Mouse (Mus musculus): ENCODE data around the gene Bcar1. TPM values are rescaled to one million over a fixed set of nuclear protein-coding genes. Genes with fewer than 3 reads are reported as not detected.
A peak's percentile ranks its signal among the peaks of the same experiment; 100 is the strongest.

The Bcar1 gene
- polyA plus RNA-seq, 2 experiments: 4.3 to 5.6 TPM

GRCm38 (mm10) chr8:111680423-111681028 lies 63.1 kb downstream of the Bcar1 start:
- TF ChIP-seq EP300 (IDR thresholded peaks at IDR 0.05; ENCODE audit: low read depth) (no peak), CTCF (IDR thresholded peaks at IDR 0.05; ENCODE audit: low read depth) (peak; percentile 19)
- H3K27me3 ChIP-seq (ENCODE audit: control insufficient read depth, insufficient read depth, low read length): no peaks in the 10 kb centered on the region; the same call in 1 of the 2 replicates
- no peak overlapping the region for H3K9ac ChIP-seq (replicated peaks)
- no peak overlapping the region for H3K27ac ChIP-seq
- no peaks in the 10 kb centered on the region for H3K36me3 ChIP-seq (replicated peaks; ENCODE audit: control insufficient read depth, insufficient read depth, low read depth)
- no peaks in the 10 kb centered on the region; the same call in 1 of the 2 replicates for H3K9me3 ChIP-seq (ENCODE audit: control insufficient read depth, low read length)
- H3K4me1 ChIP-seq (replicated peaks; ENCODE audit: control insufficient read depth in 2 of 2, insufficient read depth in 2 of 2, low read length in 1 of 2): no peaks in the 10 kb centered on the region; a peak in 1 of 4 replicates
- ATAC-seq (ENCODE audit: insufficient read depth): no peak
- WGBS (ENCODE audit: insufficient replicate concordance): 34% methylated on average over 17 of the region's 17 CpGs
- no peak overlapping the region for H3K4me2 ChIP-seq (ENCODE audit: low read depth)
- DNase-seq (ENCODE audit: low read depth in 3 of 3, low spot score in 3 of 3): no peak
- H3K4me3 ChIP-seq (ENCODE audit: insufficient read depth in 1 of 2, low read depth in 2 of 2, low read length in 2 of 2): no peak overlapping the region

GRCm38 (mm10) chr8:111678848-111679247 lies 64.8 kb downstream of the Bcar1 start:
- TF ChIP-seq CTCF (IDR thresholded peaks at IDR 0.05; ENCODE audit: low read depth): no peak
- WGBS (ENCODE audit: insufficient replicate concordance): 57% methylated on average over 7 of the region's 7 CpGs
- no peak for DNase-seq (ENCODE audit: low read depth in 3 of 3, low spot score in 3 of 3)

GRCm38 (mm10) chr8:111678111-111678510 lies 65.5 kb downstream of the Bcar1 start:
- 0 out of 2 replicates have a peak, but pooled peaks have one; percentile 23 for ATAC-seq (ENCODE audit: insufficient read depth)
- H3K27ac ChIP-seq: no peak overlapping the region
- H3K4me3 ChIP-seq (ENCODE audit: insufficient read depth in 1 of 2, low read depth in 2 of 2, low read length in 2 of 2): no peak overlapping the region
- no peaks in the 10 kb centered on the region; a peak in 1 of 4 replicates for H3K4me1 ChIP-seq (replicated peaks; ENCODE audit: control insufficient read depth in 2 of 2, insufficient read depth in 2 of 2, low read length in 1 of 2)
- peak; percentile 26 to 39 (median 31) for DNase-seq (ENCODE audit: low read depth in 3 of 3, low spot score in 3 of 3)
- H3K4me2 ChIP-seq (ENCODE audit: low read depth): no peak overlapping the region
- no peaks in the 10 kb centered on the region; the same call in 1 of the 2 replicates for H3K27me3 ChIP-seq (ENCODE audit: control insufficient read depth, insufficient read depth, low read length)
- H3K9me3 ChIP-seq (ENCODE audit: control insufficient read depth, low read length): no peaks in the 10 kb centered on the region; the same call in 1 of the 2 replicates
- peak; percentile 76 for TF ChIP-seq CTCF (IDR thresholded peaks at IDR 0.05; ENCODE audit: low read depth)
- TF ChIP-seq EP300 (IDR thresholded peaks at IDR 0.05; ENCODE audit: low read depth): no peak
- no peak overlapping the region for H3K9ac ChIP-seq (replicated peaks)
- WGBS (ENCODE audit: insufficient replicate concordance): 8% methylated on average over 3 of the region's 3 CpGs
- H3K36me3 ChIP-seq (replicated peaks; ENCODE audit: control insufficient read depth, insufficient read depth, low read depth): no peaks in the 10 kb centered on the region

More at GRCm38 (mm10) chr8:111678848-111679247, 64.8 kb downstream of the Bcar1 start:
- Histone ChIP-seq H3K4me3 (ENCODE audit: insufficient read depth in 1 of 2, low read depth in 2 of 2, low read length in 2 of 2) (no peak overlapping the region), H3K9me3 (ENCODE audit: control insufficient read depth, low read length) (no peaks in the 10 kb centered on the region; the same call in 1 of the 2 replicates), H3K27ac (no peak overlapping the region), H3K27me3 (ENCODE audit: control insufficient read depth, insufficient read depth, low read length) (no peaks in the 10 kb centered on the region; the same call in 1 of the 2 replicates), H3K4me2 (ENCODE audit: low read depth) (no peak overlapping the region), H3K36me3 (replicated peaks; ENCODE audit: control insufficient read depth, insufficient read depth, low read depth) (no peaks in the 10 kb centered on the region), H3K4me1 (replicated peaks; ENCODE audit: control insufficient read depth in 2 of 2, insufficient read depth in 2 of 2, low read length in 1 of 2) (no peaks in the 10 kb centered on the region; a peak in 1 of 4 replicates), H3K9ac (replicated peaks) (no peak overlapping the region)
- ATAC-seq (ENCODE audit: insufficient read depth): no peak

- Histone ChIP-seq H3K9ac (replicated peaks) (no peak overlapping the region), H3K4me1 (replicated peaks; ENCODE audit: control insufficient read depth in 2 of 2, insufficient read depth in 2 of 2, low read length in 1 of 2) (no peaks in the 10 kb centered on the region; a peak in 1 of 4 replicates), H3K4me3 (ENCODE audit: insufficient read depth in 1 of 2, low read depth in 2 of 2, low read length in 2 of 2) (no peak overlapping the region), H3K36me3 (replicated peaks; ENCODE audit: control insufficient read depth, insufficient read depth, low read depth) (no peaks in the 10 kb centered on the region), H3K9me3 (ENCODE audit: control insufficient read depth, low read length) (no peaks in the 10 kb centered on the region; the same call in 1 of the 2 replicates), H3K27ac (no peak overlapping the region), H3K27me3 (ENCODE audit: control insufficient read depth, insufficient read depth, low read length) (no peaks in the 10 kb centered on the region; the same call in 1 of the 2 replicates), H3K4me2 (ENCODE audit: low read depth) (no peak overlapping the region)
- WGBS (ENCODE audit: insufficient replicate concordance): 65% methylated on average over 8 of the region's 8 CpGs
- TF ChIP-seq EP300 (IDR thresholded peaks at IDR 0.05; ENCODE audit: low read depth): no peak
- TF ChIP-seq CTCF (IDR thresholded peaks at IDR 0.05; ENCODE audit: low read depth): peak; percentile 75
- DNase-seq (ENCODE audit: low read depth in 3 of 3, low spot score in 3 of 3) (peak in 1 of 3 experiments; percentile 9), ATAC-seq (ENCODE audit: insufficient read depth) (no peak)
These were observed 67.4 kb downstream of the Bcar1 start for GRCm38 (mm10) chr8:111676237-111676636.

- no peak for TF ChIP-seq CTCF (IDR thresholded peaks at IDR 0.05; ENCODE audit: low read depth)
- TF ChIP-seq EP300 (IDR thresholded peaks at IDR 0.05; ENCODE audit: low read depth): no peak
- no peaks in the 10 kb centered on the region; the same call in none of the 2 replicates for H3K36me3 ChIP-seq (replicated peaks; ENCODE audit: control insufficient read depth, insufficient read depth, low read depth)
- H3K27me3 ChIP-seq (ENCODE audit: control insufficient read depth, insufficient read depth, low read length): no peaks in the 10 kb centered on the region
- H3K27ac ChIP-seq: no peak overlapping the region
- no peak overlapping the region for H3K4me2 ChIP-seq (ENCODE audit: low read depth)
- H3K9ac ChIP-seq (replicated peaks): no peak overlapping the region
- no peaks in the 10 kb centered on the region for H3K4me1 ChIP-seq (replicated peaks; ENCODE audit: control insufficient read depth in 2 of 2, insufficient read depth in 2 of 2, low read length in 1 of 2)
- 60% methylated on average over 2 of the region's 2 CpGs for WGBS (ENCODE audit: insufficient replicate concordance)
- no peak overlapping the region for H3K4me3 ChIP-seq (ENCODE audit: insufficient read depth in 1 of 2, low read depth in 2 of 2, low read length in 2 of 2)
- H3K9me3 ChIP-seq (ENCODE audit: control insufficient read depth, low read length): no peaks in the 10 kb centered on the region
- ATAC-seq (ENCODE audit: insufficient read depth): no peak
- DNase-seq (ENCODE audit: low read depth in 3 of 3, low spot score in 3 of 3): no peak
These were observed 76.9 kb downstream of the Bcar1 start for GRCm38 (mm10) chr8:111666751-111667150.
